Mouse (Mus musculus) brain, embryonic 14.5 days (tissue): ENCODE measurements around the gene Bicc1.

ENCODE experiments used
- CTCF ChIP-seq: fragments of 200-500 bp; IDR thresholded peaks from 2 replicates; pipeline ENCODE4 v1.5.1; 2012; ENCODE audit warnings: inconsistent platforms, mild to moderate bottlenecking, moderate library complexity, borderline replicate concordance; ENCODE audit not compliant: insufficient read depth, insufficient read length; ENCODE audit errors: extremely low read depth
- POLR2A ChIP-seq: fragments of 200-500 bp; IDR thresholded peaks from 2 replicates; pipeline ENCODE4 v1.6.1; 2012; ENCODE audit warnings: mild to moderate bottlenecking, inconsistent platforms, borderline replicate concordance; ENCODE audit not compliant: poor library complexity, insufficient read depth, insufficient read length, severe bottlenecking; ENCODE audit errors: extremely low read depth

DNA sequence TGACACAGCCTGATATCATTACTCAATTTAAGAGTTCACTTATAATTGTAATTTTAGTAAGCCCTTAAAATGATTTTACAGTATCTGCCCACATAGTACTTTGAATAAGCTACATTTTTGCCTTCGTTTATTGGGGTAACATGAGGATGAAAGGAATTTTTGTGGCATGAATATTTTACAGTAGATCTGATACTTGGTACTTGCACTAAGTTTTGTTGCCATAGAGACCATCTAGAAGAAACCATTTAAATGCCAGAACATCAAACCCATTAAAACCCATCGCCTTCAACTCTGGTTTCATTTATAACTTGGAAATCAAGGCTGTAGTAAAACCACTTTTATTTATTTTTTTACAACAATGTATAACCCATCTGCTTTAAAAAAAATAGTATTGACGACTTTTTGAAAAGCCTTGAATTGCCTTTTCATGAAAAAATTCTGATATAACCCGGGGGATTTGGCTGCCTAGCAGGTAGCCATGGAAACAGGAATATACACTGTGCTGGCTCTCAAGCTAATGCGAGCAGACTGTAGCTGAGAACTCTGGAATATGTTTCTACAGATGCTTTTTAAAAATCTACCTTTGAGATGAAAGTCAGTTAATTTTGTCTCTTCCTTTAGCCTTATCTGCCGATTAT, 165.9 kb downstream of the Bicc1 start:
- TF ChIP-seq POLR2A (no peak), CTCF (no peak)
